Mouse (Mus musculus): ENCODE measurements around the gene Glis1. TPM values are rescaled to one million over a fixed set of nuclear protein-coding genes. Genes with fewer than 3 reads are reported as not detected.

Glis1 gene
- polyA plus RNA-seq, 1 experiment from 2014 or later, result 1.7 TPM

DNA sequence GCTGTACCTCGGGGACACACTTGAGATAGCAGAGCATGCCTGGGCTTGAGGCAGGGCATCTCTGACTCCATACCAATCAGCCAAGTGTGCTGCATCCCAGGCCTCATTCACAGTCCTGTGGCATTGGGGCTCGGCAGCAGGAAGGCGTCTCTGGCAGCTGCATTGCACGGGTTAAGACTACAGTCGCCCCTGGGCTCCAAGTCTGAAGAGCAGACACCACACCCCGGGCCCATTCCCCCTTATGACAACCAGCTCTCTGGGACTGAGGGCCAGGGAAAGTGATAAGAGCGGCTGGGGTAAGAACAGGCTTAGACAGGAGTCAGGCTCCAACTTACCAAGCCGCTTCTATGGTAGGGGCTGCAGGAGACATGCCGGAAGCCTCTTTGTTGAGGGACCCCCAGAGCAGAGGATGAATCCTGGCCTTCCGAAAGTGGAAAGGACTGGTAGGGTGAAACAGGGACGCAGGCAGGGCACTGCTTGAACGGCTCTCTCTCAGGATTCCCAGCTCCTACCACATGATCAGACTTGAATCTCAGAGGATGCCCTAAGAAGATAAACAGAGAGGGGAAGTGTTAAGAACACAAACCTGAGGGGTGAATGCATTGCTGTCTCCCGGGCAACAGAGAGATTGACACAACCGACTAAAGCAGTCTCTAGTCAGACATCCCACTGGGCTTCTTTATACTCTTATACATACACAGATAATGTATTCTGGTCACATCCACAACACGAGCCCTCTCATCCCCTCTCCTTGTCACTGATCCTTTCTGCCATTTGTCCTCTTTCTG, 246.1 kb downstream of the Glis1 start:
- WGBS, result 26% methylated on average over 15 of the region's 15 CpGs
- ATAC-seq (ENCODE audit: borderline replicate concordance, extremely low read depth, low FRiP score, low TSS enrichment), result no peak
- no peaks in the 10 kb centered on the region for H3K27me3 ChIP-seq

DNA sequence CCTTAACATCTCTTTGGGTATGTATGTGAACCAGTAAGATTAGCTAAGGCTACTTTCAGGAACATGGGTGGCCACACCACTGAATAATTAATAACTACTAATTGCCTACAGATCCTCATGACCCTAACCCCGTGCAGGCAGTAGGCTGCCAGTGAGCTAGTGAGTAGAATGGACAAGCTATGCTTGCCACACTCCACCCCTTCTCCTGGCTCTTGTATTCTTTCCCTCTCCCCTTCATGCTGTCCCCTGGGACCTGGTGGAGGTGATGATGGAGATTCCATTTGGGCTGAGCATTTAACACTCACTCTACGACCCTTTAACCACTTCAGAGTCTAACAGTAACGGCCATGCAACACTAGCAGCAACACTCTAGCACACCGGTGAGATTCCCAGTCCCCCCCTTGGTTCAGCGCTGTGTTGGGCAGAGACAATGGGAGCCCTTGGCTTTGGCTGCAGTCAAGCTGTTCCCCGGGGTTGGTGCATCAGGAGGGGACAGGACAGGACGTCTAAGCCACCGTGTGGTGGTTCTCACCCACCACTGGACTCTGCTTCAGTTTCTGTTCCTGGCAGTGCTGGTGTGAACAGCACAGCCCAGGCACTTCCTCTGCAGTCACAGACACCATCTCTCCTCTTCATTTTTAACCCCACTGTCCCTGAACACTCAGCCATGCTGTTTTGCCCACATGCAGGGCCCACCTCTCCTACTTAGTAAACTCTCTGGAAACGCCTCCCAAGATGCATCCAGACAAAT, 246.9 kb downstream of the Glis1 start:
- no peak overlapping the region for H3K27ac ChIP-seq
- no peaks in the 10 kb centered on the region for H3K36me3 ChIP-seq
- H3K9me3 ChIP-seq, result no peaks in the 10 kb centered on the region
- WGBS, result 36% methylated on average over 9 of the region's 9 CpGs
- ATAC-seq (ENCODE audit: borderline replicate concordance, extremely low read depth, low FRiP score, low TSS enrichment), result no peak
- no peak overlapping the region for H3K9ac ChIP-seq
- H3K27me3 ChIP-seq, result no peaks in the 10 kb centered on the region
- H3K4me3 ChIP-seq, result no peak overlapping the region
- H3K4me1 ChIP-seq, result no peaks in the 10 kb centered on the region
- H3K4me2 ChIP-seq, result no peak overlapping the region

More for the DNA sequence above, 246.1 kb downstream of the Glis1 start:
- no peak overlapping the region for H3K4me2 ChIP-seq
- H3K36me3 ChIP-seq, result no peaks in the 10 kb centered on the region
- H3K9me3 ChIP-seq, result no peaks in the 10 kb centered on the region
- no peaks in the 10 kb centered on the region for H3K4me1 ChIP-seq
- no peak overlapping the region for H3K27ac ChIP-seq
- no peak overlapping the region for H3K9ac ChIP-seq
- H3K4me3 ChIP-seq, result no peak overlapping the region

DNA sequence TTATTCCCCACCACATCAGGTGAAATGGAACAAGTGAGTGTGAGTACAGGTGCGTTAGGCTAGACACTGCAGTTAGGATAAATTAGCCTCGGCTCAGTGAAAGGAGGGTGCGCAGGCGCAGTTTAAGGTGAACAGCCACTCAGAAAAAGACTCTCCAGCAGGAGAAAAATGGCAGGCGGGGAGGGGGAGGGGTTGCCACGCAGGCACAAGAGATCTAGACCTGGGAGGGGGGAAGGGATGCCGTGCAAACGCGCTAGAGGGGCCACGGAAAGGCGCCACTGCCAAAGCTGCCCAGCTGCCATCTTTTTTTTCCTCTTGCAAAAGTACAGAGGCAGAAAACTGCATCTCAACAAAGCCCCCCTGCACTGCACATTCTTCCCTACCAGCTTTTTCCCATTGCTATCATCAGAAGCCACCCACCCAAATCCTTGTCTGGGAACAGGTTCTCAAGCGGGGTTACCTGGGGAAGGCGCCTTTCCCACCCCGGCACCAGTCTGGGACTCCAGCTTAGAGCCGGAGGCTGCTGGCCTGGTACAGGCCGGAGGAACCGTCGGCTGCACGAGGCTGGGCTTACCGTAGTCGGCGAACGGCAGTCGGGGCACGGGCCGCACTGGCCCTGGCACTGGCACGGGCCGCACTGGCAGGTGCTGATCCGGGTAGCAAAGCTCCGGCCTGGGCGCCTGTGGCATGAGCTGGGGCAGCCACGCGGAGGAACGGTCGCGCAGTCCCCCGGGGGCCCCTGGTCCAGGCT, 248.8 kb downstream of the Glis1 start:
- H3K4me3 ChIP-seq, result no peak overlapping the region
- no peaks in the 10 kb centered on the region for H3K9me3 ChIP-seq
- H3K27ac ChIP-seq, result no peak overlapping the region
- no peak overlapping the region for H3K9ac ChIP-seq
- ATAC-seq (ENCODE audit: borderline replicate concordance, extremely low read depth, low FRiP score, low TSS enrichment), result no peak
- no peaks in the 10 kb centered on the region; the same call in 1 of the 2 replicates for H3K27me3 ChIP-seq
- no peaks in the 10 kb centered on the region for H3K36me3 ChIP-seq
- H3K4me1 ChIP-seq, result no peaks in the 10 kb centered on the region
- WGBS, result 85% methylated on average over 37 of the region's 37 CpGs
- no peak overlapping the region for H3K4me2 ChIP-seq

DNA sequence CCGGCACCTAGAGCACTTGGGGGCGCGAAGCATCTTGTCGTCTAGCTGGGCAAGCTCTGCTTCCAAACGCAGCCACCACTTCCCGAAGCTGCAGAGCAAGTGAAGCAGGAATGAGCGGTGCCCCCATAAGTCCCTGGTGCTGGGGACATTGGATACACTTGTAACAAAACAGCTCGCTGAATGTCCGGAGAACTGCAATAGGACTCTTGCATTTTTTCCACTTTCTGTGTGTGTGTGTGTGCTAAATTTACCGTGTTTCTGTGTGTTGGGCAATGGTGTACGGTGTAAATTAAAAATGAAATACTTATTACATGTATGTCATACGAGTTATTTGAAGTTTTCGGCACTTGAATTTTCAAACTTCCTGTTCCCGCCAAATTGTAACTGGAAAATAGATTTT, 249.7 kb downstream of the Glis1 start, which contains the start of gene Dmrtb1:
TSS of gene Dmrtb1 (minus strand) at position 101 of the 400 bp plus-strand sequence.
- H3K4me2 ChIP-seq, result no peak within 1 kb of the TSS
- no peak for ATAC-seq (ENCODE audit: borderline replicate concordance, extremely low read depth, low FRiP score, low TSS enrichment)
- no peak within 1 kb of the TSS for H3K4me3 ChIP-seq
- H3K4me1 ChIP-seq, result no peaks in the 10 kb centered on the region
- no peaks in the 10 kb centered on the region for H3K36me3 ChIP-seq
- H3K9ac ChIP-seq, result no peak within 1 kb of the TSS
- no peaks in the 10 kb centered on the region; the same call in 1 of the 2 replicates for H3K27me3 ChIP-seq
- 83% methylated on average over 14 of the region's 14 CpGs for WGBS
- H3K27ac ChIP-seq, result no peak within 1 kb of the TSS
- H3K9me3 ChIP-seq, result no peaks in the 10 kb centered on the region

Small RNA genes lying within 50 kb of the gene (microRNA-seq; reads per million reads assigned to microRNA genes)
- gene Gm24804, result not detected

Other genes with a start within 250 kb of the Glis1 start
- 0.15 TPM in 1 of 2 replicates, not detected in the other for gene Ldlrad1, start 225.4 kb upstream of the Glis1 start, polyA plus RNA-seq (2015; fragmentation: Nextera tagmentation; extraction: Ambion mirVana)
- 71.7 and 72.6 TPM in 2 replicates for gene Lrrc42, start 181.1 kb upstream of the Glis1 start, polyA plus RNA-seq (2015; fragmentation: Nextera tagmentation; extraction: Ambion mirVana)
- gene Hspb11, start 181.0 kb upstream of the Glis1 start, polyA plus RNA-seq (2015; fragmentation: Nextera tagmentation; extraction: Ambion mirVana), result 35.2 and 38.7 TPM in 2 replicates
- gene Dio1, start 127.4 kb upstream of the Glis1 start, polyA plus RNA-seq (2015; fragmentation: Nextera tagmentation; extraction: Ambion mirVana), result 0.18 and 0.25 TPM in 2 replicates
- 51.6 and 55.3 TPM in 2 replicates for gene Yipf1, start 120.2 kb upstream of the Glis1 start, polyA plus RNA-seq (2015; fragmentation: Nextera tagmentation; extraction: Ambion mirVana)
- gene Ndc1, start 66.8 kb upstream of the Glis1 start, polyA plus RNA-seq (2015; fragmentation: Nextera tagmentation; extraction: Ambion mirVana), result 37.6 TPM in 2 replicates
- not detected in 2 replicates for gene Dmrtb1, start 249.6 kb downstream of the Glis1 start, polyA plus RNA-seq (2015; fragmentation: Nextera tagmentation; extraction: Ambion mirVana)

All from lung, embryonic 15.5 days (tissue).